Mouse (Mus musculus) liver, postnatal 0 days (tissue): ENCODE measurements around the gene Aifm3.

ENCODE experiments used
- CTCF ChIP-seq: sonication (generic); IDR thresholded peaks from 2 replicates; pipeline ENCODE4 v1.5.1; 2016; ENCODE audit warnings: antibody characterized with exemption, low read depth
- EP300 ChIP-seq: IDR thresholded peaks from 2 replicates; pipeline ENCODE4 v1.6.1; 2016; ENCODE audit warnings: antibody characterized with exemption, low read depth, mild to moderate bottlenecking

DNA sequence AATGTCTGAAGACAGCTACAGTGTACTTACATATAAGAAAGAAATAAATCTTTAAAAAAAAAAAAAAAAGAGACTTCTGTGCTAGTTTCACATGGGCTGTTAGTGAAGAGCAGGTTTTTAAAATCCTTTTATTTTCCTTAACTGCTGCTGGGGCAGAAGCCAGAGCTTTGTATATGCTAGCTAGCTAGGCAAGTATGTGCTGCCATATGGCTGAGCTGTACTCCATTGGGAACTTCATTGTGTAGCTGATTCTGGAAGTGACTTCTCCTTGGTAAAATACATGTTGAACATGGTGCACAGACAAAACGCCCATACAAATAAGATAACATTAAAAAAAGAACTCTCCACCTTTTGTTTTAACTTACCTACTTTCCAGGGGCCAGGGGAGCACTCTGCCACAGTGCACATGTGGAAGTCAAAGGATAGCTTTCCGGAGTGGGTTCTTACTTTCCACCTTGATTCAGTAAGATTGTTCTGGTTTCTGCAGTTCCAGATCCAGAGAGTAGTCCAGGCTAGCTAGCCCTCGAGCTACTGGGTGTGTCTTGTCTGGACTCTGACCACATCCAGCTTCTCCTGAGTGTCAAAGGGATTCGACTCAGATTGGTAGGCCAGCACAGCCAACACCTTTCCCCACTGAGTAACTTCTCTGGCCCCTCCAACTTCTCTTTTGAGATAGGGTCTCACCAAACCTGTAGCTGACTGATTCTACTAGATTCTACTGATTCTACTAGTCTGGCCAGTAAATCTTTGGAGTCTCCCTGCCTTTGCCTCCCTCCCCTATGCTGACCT is 22.3 kb upstream of the Aifm3 start:
- TF ChIP-seq CTCF = no peak
- no peak for TF ChIP-seq EP300
